Mouse (Mus musculus) heart, embryonic 15.5 days (tissue): ENCODE data around the gene Npb. TPM values are rescaled to one million over a fixed set of nuclear protein-coding genes. Genes with fewer than 3 reads are reported as not detected.

Experiments used
- ATAC-seq: fragments of 200-750 bp; cut with Nextera tagmentation; replicated peaks from 2 replicates; pipeline ENCODE4 v1.8.0; 2017; ENCODE audit warnings: low read depth, moderate TSS enrichment; ENCODE audit not compliant: insufficient number of reproducible peaks, insufficient read depth, low FRiP score
- H3K27ac ChIP-seq: fragments of 300-500 bp; sonication (generic); 2 replicates; pipeline ENCODE4 v1.5.1; 2015; ENCODE audit warnings: mild to moderate bottlenecking, inconsistent platforms
- H3K27me3 ChIP-seq: fragments of 300-500 bp; sonication (generic); 2 replicates; pipeline ENCODE4 v1.6.1; 2015; ENCODE audit warnings: inconsistent platforms
- H3K36me3 ChIP-seq: fragments of 300-500 bp; sonication (generic); 2 replicates; pipeline ENCODE4 v1.6.1; 2015; ENCODE audit warnings: mild to moderate bottlenecking, inconsistent platforms
- H3K4me1 ChIP-seq: fragments of 300-500 bp; sonication (generic); replicated peaks from 2 replicates; pipeline ENCODE4 v1.6.1; 2015; ENCODE audit warnings: inconsistent platforms
- H3K4me2 ChIP-seq: fragments of 300-500 bp; sonication (generic); 2 replicates; pipeline ENCODE4 v1.6.1; 2015; ENCODE audit warnings: inconsistent platforms, mild to moderate bottlenecking, moderate library complexity
- H3K4me3 ChIP-seq: fragments of 300-500 bp; sonication (generic); 2 replicates; pipeline ENCODE4 v1.5.1; 2015; ENCODE audit warnings: mild to moderate bottlenecking, inconsistent platforms
- H3K9ac ChIP-seq: fragments of 300-500 bp; sonication (generic); 2 replicates; pipeline ENCODE4 v1.6.1; 2015; ENCODE audit warnings: mild to moderate bottlenecking, inconsistent platforms
- H3K9me3 ChIP-seq: fragments of 300-500 bp; sonication (generic); replicated peaks from 2 replicates; pipeline ENCODE4 v1.6.1; 2016; ENCODE audit warnings: inconsistent platforms
- WGBS: fragments of 180-500 bp; shearing (Covaris S2); methylation state at CpG from one replicate; pipeline ENCODE4 v1.1.7; 2015; ENCODE audit warnings: mixed read lengths; 5-methylcytosine and 5-hydroxymethylcytosine counted together
- polyA plus RNA-seq: library from polyadenylated mRNA; unstranded; fragments of >200 nt; fragmentation: Nextera tagmentation; extraction: Ambion mirVana; gene quantifications from 2 replicates; pipeline ENCODE4 v1.2.1, GENCODE M21; 2015

Gene Npb
- polyA plus RNA-seq, 1 experiment from 2014 or later: 13.0 TPM

- H3K36me3 ChIP-seq: peaks cover 39% of the 10 kb centered on the region
- H3K4me1 ChIP-seq: peaks cover 22% of the 10 kb centered on the region
- peak overlapping the region; percentile 96 for H3K27ac ChIP-seq
- H3K27me3 ChIP-seq: no peaks in the 10 kb centered on the region
- peak overlapping the region; percentile 83 for H3K4me2 ChIP-seq
- 0% methylated on average over 23 of the region's 23 CpGs for WGBS
- no peaks in the 10 kb centered on the region for H3K9me3 ChIP-seq
- peak overlapping the region; percentile 79 for H3K9ac ChIP-seq
- peak overlapping the region; percentile 93 for H3K4me3 ChIP-seq
- ATAC-seq: no peak; the same call in 1 of the 2 replicates
Observed at GRCm38 (mm10) chr11:120573585-120574277, 34.5 kb upstream of the Npb start.

- Histone ChIP-seq H3K4me3 (peak overlapping the region; percentile 93), H3K9ac (peak overlapping the region; percentile 79; the same call in 1 of the 2 replicates), H3K4me2 (peak overlapping the region; percentile 83), H3K27me3 (no peaks in the 10 kb centered on the region), H3K4me1 (peaks cover 27% of the 10 kb centered on the region), H3K9me3 (no peaks in the 10 kb centered on the region), H3K27ac (peak overlapping the region; percentile 96), H3K36me3 (peaks cover 42% of the 10 kb centered on the region)
- WGBS: 20% methylated on average over 5 of the region's 5 CpGs
- no peak for ATAC-seq
Observed at GRCm38 (mm10) chr11:120574278-120574600, 34.0 kb upstream of the Npb start.

- H3K4me3 ChIP-seq: no peak overlapping the region
- WGBS: 78% methylated on average over 2 of the region's 2 CpGs
- no peaks in the 10 kb centered on the region for H3K9me3 ChIP-seq
- no peak overlapping the region for H3K4me2 ChIP-seq
- H3K4me1 ChIP-seq: peaks cover 35% of the 10 kb centered on the region
- 0 out of 2 replicates have a peak overlapping the region, but pooled peaks have one; percentile 79 for H3K9ac ChIP-seq
- peak overlapping the region; percentile 96; the same call in 1 of the 2 replicates for H3K27ac ChIP-seq
- H3K36me3 ChIP-seq: peaks cover 39% of the 10 kb centered on the region
- H3K27me3 ChIP-seq: no peaks in the 10 kb centered on the region
- no peak for ATAC-seq
Observed at GRCm38 (mm10) chr11:120575046-120575445, 33.2 kb upstream of the Npb start.

GRCm38 (mm10) chr11:120575940-120576339, 32.3 kb upstream of the Npb start:
- Histone ChIP-seq H3K36me3 (peaks cover 31% of the 10 kb centered on the region), H3K9me3 (no peaks in the 10 kb centered on the region), H3K4me1 (peaks cover 36% of the 10 kb centered on the region), H3K4me3 (no peak overlapping the region), H3K27me3 (no peaks in the 10 kb centered on the region), H3K4me2 (no peak overlapping the region), H3K27ac (no peak overlapping the region), H3K9ac (no peak overlapping the region)
- ATAC-seq: no peak

GRCm38 (mm10) chr11:120576365-120576981, 31.8 kb upstream of the Npb start:
- no peak overlapping the region for H3K4me2 ChIP-seq
- H3K4me3 ChIP-seq: no peak overlapping the region
- peaks cover 26% of the 10 kb centered on the region for H3K36me3 ChIP-seq
- no peak overlapping the region for H3K27ac ChIP-seq
- H3K4me1 ChIP-seq: peaks cover 31% of the 10 kb centered on the region
- ATAC-seq: no peak
- 68% methylated on average over 3 of the region's 3 CpGs for WGBS
- H3K27me3 ChIP-seq: no peaks in the 10 kb centered on the region
- H3K9ac ChIP-seq: no peak overlapping the region
- no peaks in the 10 kb centered on the region for H3K9me3 ChIP-seq

- H3K4me2 ChIP-seq: no peak overlapping the region
- H3K9ac ChIP-seq: no peak overlapping the region
- H3K27me3 ChIP-seq: no peaks in the 10 kb centered on the region
- no peak for ATAC-seq
- peaks cover 34% of the 10 kb centered on the region for H3K4me1 ChIP-seq
- H3K4me3 ChIP-seq: no peak overlapping the region
- WGBS: 81% methylated on average over 7 of the region's 7 CpGs
- H3K36me3 ChIP-seq: peaks cover 26% of the 10 kb centered on the region
- H3K9me3 ChIP-seq: no peaks in the 10 kb centered on the region
- H3K27ac ChIP-seq: no peak overlapping the region
Observed at GRCm38 (mm10) chr11:120577211-120578023, 30.9 kb upstream of the Npb start.

- peaks cover 26% of the 10 kb centered on the region for H3K36me3 ChIP-seq
- no peak overlapping the region for H3K9ac ChIP-seq
- H3K27me3 ChIP-seq: no peaks in the 10 kb centered on the region
- H3K27ac ChIP-seq: no peak overlapping the region
- no peak for ATAC-seq
- no peaks in the 10 kb centered on the region for H3K9me3 ChIP-seq
- 82% methylated on average over 10 of the region's 10 CpGs for WGBS
- H3K4me1 ChIP-seq: peaks cover 34% of the 10 kb centered on the region
- no peak overlapping the region for H3K4me2 ChIP-seq
- H3K4me3 ChIP-seq: no peak overlapping the region
Observed at GRCm38 (mm10) chr11:120578024-120578693, 30.1 kb upstream of the Npb start.

- Histone ChIP-seq H3K4me2 (0 out of 2 replicates have a peak overlapping the region, but pooled peaks have one; percentile 93), H3K9me3 (no peaks in the 10 kb centered on the region), H3K9ac (no peak overlapping the region), H3K27ac (no peak overlapping the region), H3K36me3 (peaks cover 27% of the 10 kb centered on the region), H3K4me1 (peaks cover 34% of the 10 kb centered on the region), H3K27me3 (no peaks in the 10 kb centered on the region), H3K4me3 (no peak overlapping the region)
- 61% methylated on average over 11 of the region's 11 CpGs for WGBS
- no peak for ATAC-seq
Observed at GRCm38 (mm10) chr11:120578694-120579243, 29.5 kb upstream of the Npb start.

GRCm38 (mm10) chr11:120579316-120580107, 28.8 kb upstream of the Npb start:
- ATAC-seq: no peak
- Histone ChIP-seq H3K4me3 (peak overlapping the region; percentile 71), H3K27me3 (no peaks in the 10 kb centered on the region), H3K9me3 (no peaks in the 10 kb centered on the region), H3K27ac (peak overlapping the region; percentile 91; the same call in 1 of the 2 replicates), H3K9ac (peak overlapping the region; percentile 89; the same call in 1 of the 2 replicates), H3K4me1 (peaks cover 29% of the 10 kb centered on the region), H3K4me2 (peak overlapping the region; percentile 93), H3K36me3 (peaks cover 30% of the 10 kb centered on the region)
- WGBS: 42% methylated on average over 15 of the region's 15 CpGs

GRCm38 (mm10) chr11:120580190-120580589, 28.1 kb upstream of the Npb start:
- Histone ChIP-seq H3K27me3 (no peaks in the 10 kb centered on the region), H3K4me3 (peak overlapping the region; percentile 71), H3K9me3 (no peaks in the 10 kb centered on the region), H3K27ac (peak overlapping the region; percentile 91), H3K36me3 (peaks cover 34% of the 10 kb centered on the region), H3K4me1 (peaks cover 26% of the 10 kb centered on the region), H3K9ac (peak overlapping the region; percentile 89), H3K4me2 (peak overlapping the region; percentile 93)
- ATAC-seq: no peak
- 52% methylated on average over 7 of the region's 7 CpGs for WGBS
